Mouse (Mus musculus): ENCODE measurements around the gene Hcls1.

DNA sequence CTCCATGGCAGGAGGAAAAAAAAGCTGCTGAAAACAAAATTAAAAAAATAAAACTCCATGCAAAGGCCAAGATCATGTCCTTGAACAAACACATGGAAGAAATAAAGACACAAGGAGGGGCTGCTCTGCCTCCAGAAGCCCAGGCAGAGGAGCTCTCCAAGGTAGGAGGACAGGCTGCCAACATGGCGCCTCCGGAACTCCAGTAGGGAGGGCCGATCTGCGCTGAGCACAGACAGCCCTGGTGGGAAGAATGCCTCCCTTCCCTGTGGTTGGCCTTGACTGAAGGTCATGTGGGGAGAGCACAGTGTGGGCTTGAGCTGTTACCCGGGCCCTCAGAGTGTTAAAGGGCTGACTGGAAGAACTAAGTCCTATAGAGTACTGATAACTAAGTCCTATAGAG, 47.2 kb upstream of the Hcls1 start:
- no peak for TF ChIP-seq POLR2A (IDR thresholded peaks at IDR 0.05; ENCODE audit: low read depth, low read length)
- no peak for TF ChIP-seq CTCF (IDR thresholded peaks at IDR 0.05; ENCODE audit: extremely low read depth, insufficient read depth, insufficient read length, insufficient replicate concordance)
